Mouse (Mus musculus) ovary, postnatal 10 days (tissue): ENCODE results near the gene Actn3.
A peak's percentile ranks its signal among the peaks of the same experiment; 100 is the strongest.
"Not testable (repeated sequence)": the region's sequence is repeated elsewhere in the genome, so short reads cannot be mapped to it uniquely, and the experiment has no call there.

ENCODE experiments used
- DNase-seq: peaks from one replicate; pipeline ENCODE4 v3.0.0; 2022; ENCODE audit warnings: low spot score

Gene Actn3

GRCm38 (mm10) chr19:4877785-4878184 lies at the start of gene Actn3:
TSS of gene Actn3 (minus strand) at chr19:4877909.
- peak; percentile 20 for DNase-seq

- DNase-seq, result no peak
Measured at GRCm38 (mm10) chr19:4925121-4925860, 47.6 kb upstream of the Actn3 start.

- no peak for DNase-seq
Measured at GRCm38 (mm10) chr19:4919652-4920051, 41.9 kb upstream of the Actn3 start.

- DNase-seq, result no peak
Measured at GRCm38 (mm10) chr19:4916827-4917226, 39.1 kb upstream of the Actn3 start.

- DNase-seq, result no peak
Measured at GRCm38 (mm10) chr19:4915924-4916603, 38.4 kb upstream of the Actn3 start.

GRCm38 (mm10) chr19:4909376-4909775 lies 31.7 kb upstream of the Actn3 start:
- no peak for DNase-seq

- no peak for DNase-seq
Measured at GRCm38 (mm10) chr19:4908107-4908506, 30.4 kb upstream of the Actn3 start.

- DNase-seq, result peak; percentile 77
Measured at GRCm38 (mm10) chr19:4905979-4906794, 28.5 kb upstream of the Actn3 start, which contains the start of gene Bbs1. TSS of gene Bbs1 (minus strand) at chr19:4906628.

- no peak for DNase-seq
Measured at GRCm38 (mm10) chr19:4899888-4900287, 22.2 kb upstream of the Actn3 start.

- no peak for DNase-seq
Measured at GRCm38 (mm10) chr19:4898972-4899371, 21.3 kb upstream of the Actn3 start.

GRCm38 (mm10) chr19:4896780-4897520 lies 19.2 kb upstream of the Actn3 start:
- DNase-seq, result no peak

GRCm38 (mm10) chr19:4891798-4892197 lies 14.1 kb upstream of the Actn3 start:
- no peak for DNase-seq

GRCm38 (mm10) chr19:4889791-4890190 lies 12.1 kb upstream of the Actn3 start:
- DNase-seq, result no peak

GRCm38 (mm10) chr19:4883961-4884360 lies 6.3 kb upstream of the Actn3 start:
- DNase-seq, result no peak

- no peak for DNase-seq
Measured at GRCm38 (mm10) chr19:4879324-4879703, 1.6 kb upstream of the Actn3 start.

GRCm38 (mm10) chr19:4878405-4879323 lies 955 bp upstream of the Actn3 start, which contains the start of gene Zdhhc24:
TSS of gene Zdhhc24 (plus strand) at chr19:4878668.
- DNase-seq, result peak; percentile 97

GRCm38 (mm10) chr19:4876755-4877154 lies 954 bp downstream of the Actn3 start:
- DNase-seq, result no peak

- no peak for DNase-seq
Measured at GRCm38 (mm10) chr19:4876241-4876640, 1.5 kb downstream of the Actn3 start.

- not testable (repeated sequence) for DNase-seq
Measured at GRCm38 (mm10) chr19:4874613-4875012, 3.1 kb downstream of the Actn3 start.

- no peak for DNase-seq
Measured at GRCm38 (mm10) chr19:4865147-4865546, 12.6 kb downstream of the Actn3 start.

- DNase-seq, result no peak
Measured at GRCm38 (mm10) chr19:4863048-4863447, 14.7 kb downstream of the Actn3 start.
